Mouse (Mus musculus): Measurements from ENCODE around the gene Igsf9b.

Gene Igsf9b

DNA sequence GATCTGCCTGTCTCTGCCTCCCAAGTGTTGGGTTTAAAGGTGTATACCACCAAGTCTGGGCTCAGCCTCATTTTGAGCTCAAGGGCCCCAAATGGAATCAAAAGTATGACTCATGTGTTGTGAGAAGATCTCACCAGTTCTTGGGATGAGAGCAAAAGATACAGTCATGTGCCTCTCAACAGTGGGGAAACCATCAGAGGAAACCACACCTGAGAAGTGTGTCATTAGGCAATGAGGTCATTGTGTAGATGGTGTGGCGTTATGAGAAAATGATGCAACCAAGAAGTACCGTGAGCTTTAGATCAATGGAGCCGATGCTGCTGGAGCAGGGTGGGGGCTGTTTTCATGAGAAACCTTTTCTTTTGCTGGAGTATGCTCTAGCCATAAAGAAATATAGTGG is 28.6 kb downstream of the Igsf9b start:
- no peak for DNase-seq (ENCODE audit: extremely low read depth, low read depth, low spot score)

DNA sequence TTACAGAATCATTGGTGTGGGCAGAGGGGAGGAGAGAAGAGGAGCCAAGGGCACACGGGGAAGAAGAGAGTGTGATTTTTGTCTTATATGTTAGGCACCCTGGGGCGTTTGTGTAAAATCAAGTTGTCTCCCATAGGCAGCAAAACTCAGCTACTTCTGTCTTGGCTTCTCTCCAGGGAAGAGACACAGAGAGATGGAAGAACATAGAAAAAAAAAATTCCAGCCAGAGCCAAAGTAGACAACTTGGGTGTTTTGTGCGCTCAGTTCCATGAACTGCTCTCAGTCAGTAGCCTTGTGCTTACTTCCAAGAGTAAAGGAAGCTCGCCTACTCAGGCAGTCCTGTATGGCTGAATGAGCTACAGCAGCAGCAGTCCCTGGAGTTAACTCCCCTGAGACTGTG is 31.4 kb downstream of the Igsf9b start:
- DNase-seq (ENCODE audit: extremely low read depth, low read depth, low spot score): no peak

- DNase-seq (ENCODE audit: extremely low read depth, low read depth, low spot score): no peak
Measured at GRCm38 (mm10) chr9:27331538-27331937, 32.5 kb downstream of the Igsf9b start.

- no peak for DNase-seq (ENCODE audit: extremely low read depth, low read depth, low spot score)
Measured at GRCm38 (mm10) chr9:27334895-27335294, 35.9 kb downstream of the Igsf9b start.

DNA sequence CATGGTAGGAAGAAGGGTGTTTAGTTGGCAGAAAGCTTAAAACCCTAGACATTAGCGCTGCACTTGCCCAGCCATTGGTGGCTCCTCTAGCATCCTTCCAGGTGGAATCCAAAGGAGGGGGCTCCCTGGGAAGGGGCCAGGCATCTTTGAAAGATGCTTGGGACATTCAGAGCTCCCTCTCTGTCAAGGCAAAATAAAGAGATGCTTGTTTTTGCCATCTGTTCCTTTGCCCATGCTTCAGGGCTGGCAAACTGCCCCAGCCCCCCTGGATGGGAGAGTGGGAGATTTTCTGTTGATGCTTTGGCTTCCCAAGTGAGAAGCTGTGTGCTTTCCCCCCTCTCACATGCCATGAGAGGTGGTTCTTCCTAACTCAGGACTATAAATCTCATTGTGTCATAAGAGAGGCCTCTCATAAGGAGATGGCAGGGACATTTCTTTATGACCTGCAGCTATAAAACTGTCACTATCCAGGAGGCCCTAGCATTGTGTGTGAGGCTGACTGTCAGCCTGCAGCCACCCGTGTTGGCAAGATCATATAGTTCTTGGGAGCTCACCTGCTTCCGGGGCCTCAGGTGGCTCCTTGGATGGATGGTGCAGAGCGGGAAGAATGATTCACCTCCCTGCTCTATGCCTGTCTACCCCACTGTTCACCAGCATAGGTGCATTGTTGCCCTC is 38.1 kb downstream of the Igsf9b start:
- no peak for DNase-seq (ENCODE audit: extremely low read depth, low read depth, low spot score)

- no peak for DNase-seq (ENCODE audit: extremely low read depth, low read depth, low spot score)
Measured at GRCm38 (mm10) chr9:27339168-27339567, 40.2 kb downstream of the Igsf9b start.

DNA sequence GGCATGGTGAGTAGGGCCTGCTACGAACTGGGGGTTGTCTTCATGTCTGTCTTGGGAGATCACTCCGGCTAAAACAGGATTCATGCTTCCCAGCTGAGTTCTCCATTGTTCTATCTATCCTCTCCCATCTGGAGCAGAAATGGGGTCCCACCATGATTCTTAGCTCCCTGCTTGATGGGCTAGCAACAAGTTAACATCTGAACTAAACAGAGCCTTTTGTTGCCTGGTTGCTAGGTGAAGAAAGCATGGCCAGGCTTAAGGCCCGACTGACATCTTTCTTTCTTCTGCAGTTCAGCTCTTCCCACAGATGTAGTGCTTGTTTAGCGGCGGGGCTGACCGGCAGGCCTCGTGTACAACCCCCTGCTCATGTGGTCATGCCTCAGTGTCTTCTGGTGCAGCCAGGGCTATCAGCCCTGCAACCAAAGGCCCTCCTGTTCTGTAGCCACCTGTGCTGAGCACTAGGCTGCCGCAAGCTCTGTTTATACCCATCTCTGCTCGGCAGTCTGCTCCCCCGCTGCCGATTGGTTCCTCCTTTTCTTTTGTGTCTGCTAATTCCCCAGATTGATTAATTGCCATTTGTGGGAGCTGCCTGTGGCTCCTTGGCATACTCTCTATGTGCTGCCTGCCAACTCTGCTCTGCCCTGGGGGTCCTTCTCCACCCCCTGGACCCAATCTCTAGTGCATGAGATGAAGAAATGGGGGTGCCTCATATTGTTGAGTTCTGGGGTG is 47.7 kb downstream of the Igsf9b start:
- no peak for DNase-seq (ENCODE audit: extremely low read depth, low read depth, low spot score)

DNA sequence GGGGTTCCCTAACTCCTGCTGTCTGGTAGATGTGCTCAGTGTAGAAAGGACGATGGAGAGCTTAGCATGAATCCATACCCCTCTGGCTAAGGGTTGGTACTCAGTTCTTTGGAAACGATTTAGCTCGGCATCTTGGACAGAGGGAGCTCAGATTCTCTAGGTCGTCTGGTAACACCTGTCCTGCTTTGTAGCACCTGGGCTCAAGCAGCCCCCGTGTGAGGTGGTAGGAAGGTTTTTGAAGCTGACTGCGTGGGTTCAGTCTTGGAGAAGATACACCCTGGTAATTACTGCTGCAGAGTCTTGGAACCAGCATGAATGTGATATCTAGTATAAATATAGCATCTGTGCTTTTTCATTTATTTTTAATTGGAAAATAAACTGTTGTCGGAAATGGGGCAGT is 54.1 kb downstream of the Igsf9b start:
- no peak for DNase-seq (ENCODE audit: extremely low read depth, low read depth, low spot score)

GRCm38 (mm10) chr9:27357893-27358292 is 58.9 kb downstream of the Igsf9b start:
- DNase-seq (ENCODE audit: extremely low read depth, low read depth, low spot score): no peak

GRCm38 (mm10) chr9:27367231-27367630 is 68.2 kb downstream of the Igsf9b start:
- no peak for DNase-seq (ENCODE audit: extremely low read depth, low read depth, low spot score)

GRCm38 (mm10) chr9:27369108-27369507 is 70.1 kb downstream of the Igsf9b start:
- no peak for DNase-seq (ENCODE audit: extremely low read depth, low read depth, low spot score)

DNA sequence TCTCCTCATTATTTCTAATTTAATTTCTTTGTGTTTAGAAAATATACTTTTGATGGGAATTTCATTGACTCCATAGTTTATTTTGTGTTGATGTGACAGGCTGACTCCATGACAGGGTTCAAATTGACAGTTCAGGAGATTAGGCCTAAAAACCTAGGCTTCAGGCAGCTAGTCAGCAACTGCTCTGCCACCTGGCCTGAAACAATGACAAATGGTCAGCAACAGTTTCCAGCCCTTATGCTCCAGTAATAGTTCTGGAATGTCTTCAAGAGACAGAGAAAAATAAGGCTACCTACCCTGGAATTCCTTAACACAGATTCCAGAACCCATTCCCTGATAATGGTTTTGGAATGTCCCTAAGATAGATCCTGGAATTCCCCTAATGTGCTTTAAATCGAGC is 76.7 kb downstream of the Igsf9b start:
- DNase-seq (ENCODE audit: extremely low read depth, low read depth, low spot score): no peak

DNA sequence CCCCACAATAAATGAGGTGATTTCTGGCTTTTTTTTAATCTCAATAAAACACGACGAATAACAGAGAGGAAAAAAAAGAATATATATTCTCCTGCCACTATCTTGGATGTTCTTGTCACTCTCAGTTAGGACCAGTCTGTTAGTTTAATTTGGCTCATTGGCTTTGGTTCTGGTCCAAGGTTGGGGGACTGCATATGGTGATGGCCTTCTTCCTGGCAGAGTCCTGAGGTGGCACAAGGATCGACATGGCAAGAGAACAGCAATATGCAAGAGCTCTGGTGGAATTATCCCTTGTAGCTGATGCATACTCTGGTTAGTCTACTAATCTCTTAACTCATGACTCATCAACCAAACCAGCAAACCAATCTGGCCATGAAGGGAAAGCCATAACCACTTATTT is 87.9 kb downstream of the Igsf9b start:
- no peak for DNase-seq (ENCODE audit: extremely low read depth, low read depth, low spot score)

DNA sequence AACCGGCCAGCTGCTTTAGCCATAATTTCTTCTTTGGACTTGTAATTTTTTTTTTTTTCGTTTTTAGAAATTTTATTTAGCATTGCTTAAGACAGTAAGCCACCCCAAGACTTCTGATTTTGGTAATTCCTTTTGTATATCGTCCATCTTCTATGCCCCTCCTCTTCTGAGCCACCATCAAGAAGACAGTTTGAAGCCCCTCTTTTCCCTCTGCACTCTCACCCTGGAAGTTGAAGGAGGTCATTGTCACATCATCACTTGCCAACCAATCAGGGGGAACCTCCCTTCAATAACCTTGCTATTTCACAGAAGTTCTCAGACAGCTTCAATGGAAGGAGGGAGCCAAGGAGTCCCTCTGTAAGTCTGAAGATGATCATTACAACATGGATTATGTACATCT is 97.5 kb downstream of the Igsf9b start, which contains the start of gene Spata19:
TSS of gene Spata19 (plus strand) at position 301 of the 400 bp plus-strand sequence.
- DNase-seq (ENCODE audit: extremely low read depth, low read depth, low spot score): no peak

DNA sequence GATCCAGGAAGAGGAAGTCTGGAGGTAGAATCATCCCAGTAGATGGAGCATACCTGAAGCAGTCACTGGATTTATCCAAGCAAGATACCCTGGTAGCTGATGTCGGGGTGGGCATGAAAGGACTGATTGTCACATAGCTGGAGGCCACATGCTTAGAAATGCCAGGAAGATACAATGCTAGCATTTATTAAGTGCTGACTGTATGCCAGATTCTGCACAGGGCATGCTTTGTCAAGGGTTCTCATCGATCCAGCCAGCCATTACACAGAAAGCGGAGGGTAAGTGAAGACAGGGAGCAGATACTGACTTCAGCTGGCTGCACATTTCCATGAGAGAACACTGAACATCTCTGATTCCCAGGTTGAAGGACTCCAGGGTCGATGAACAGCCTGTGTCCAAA is 102.2 kb downstream of the Igsf9b start:
- no peak for DNase-seq (ENCODE audit: extremely low read depth, low read depth, low spot score)
